9 mouse cellular contexts compared by ENCODE assay signal in genomic region chr11:97422507-97422906, GRCm38 (mm10). TPM values are rescaled to one million over a fixed set of nuclear protein-coding genes. Genes with fewer than 3 reads are reported as not detected.
A peak's percentile ranks its signal among the peaks of the same experiment; 100 is the strongest.
DNase-seq lines count a peak whose midpoint lies in the region; ATAC-seq lines count a peak whose summit lies in the region.
"Had no signal": no experiment of that assay in that cellular context is flagged by ENCODE, and none has a peak within 500 bp of the region (broad histone marks: within the 10 kb centered on the region; RNA-seq: fewer than 3 reads in every experiment).

No protein-coding gene starts in this region.

- H3K36me3 ChIP-seq in heart, embryonic 11.5 days (ENCODE audit: control insufficient read depth, insufficient read depth, low read length), result no peaks in the 10 kb centered on the region
- H3K36me3 ChIP-seq in megakaryocyte, embryonic 14.5 days (replicated peaks; ENCODE audit: low read length), result peaks cover 25% of the 10 kb centered on the region
- H3K36me3 ChIP-seq in hindbrain, embryonic 15.5 days, result no peaks in the 10 kb centered on the region
- no peaks in the 10 kb centered on the region for H3K36me3 ChIP-seq in midbrain, embryonic 16.5 days (ENCODE audit: control insufficient read depth, insufficient read depth, low read length)
- H3K36me3 ChIP-seq: lung, embryonic 15.5 days had no signal

- H3K4me3 ChIP-seq in heart, embryonic 11.5 days (ENCODE audit: low read depth, low read length), result no peak overlapping the region
- H3K4me3 ChIP-seq in megakaryocyte, embryonic 14.5 days (replicated peaks), result peak overlapping the region; percentile 26
- no peak overlapping the region for H3K4me3 ChIP-seq in hindbrain, embryonic 15.5 days
- H3K4me3 ChIP-seq in midbrain, embryonic 16.5 days (ENCODE audit: low read depth, low read length), result no peak overlapping the region
- H3K4me3 ChIP-seq: lung, embryonic 15.5 days had no signal

- peak overlapping the region; percentile 62 for H3K9ac ChIP-seq in heart, embryonic 11.5 days (ENCODE audit: low read depth, low read length)
- H3K9ac ChIP-seq in hindbrain, embryonic 15.5 days, result no peak overlapping the region
- no peak overlapping the region for H3K9ac ChIP-seq in midbrain, embryonic 16.5 days (ENCODE audit: low read depth, low read length)
- H3K9ac ChIP-seq: lung, embryonic 15.5 days had no signal

- H3K27me3 ChIP-seq in heart, embryonic 11.5 days (ENCODE audit: control insufficient read depth, insufficient read depth, low read length), result no peaks in the 10 kb centered on the region
- H3K27me3 ChIP-seq in megakaryocyte, embryonic 14.5 days (replicated peaks), result no peaks in the 10 kb centered on the region
- no peaks in the 10 kb centered on the region for H3K27me3 ChIP-seq in hindbrain, embryonic 15.5 days
- H3K27me3 ChIP-seq in midbrain, embryonic 16.5 days (ENCODE audit: control insufficient read depth, insufficient read depth, low read depth, low read length), result no peaks in the 10 kb centered on the region
- H3K27me3 ChIP-seq: lung, embryonic 15.5 days had no signal

- no peak for DNase-seq in heart, adult 18-20 months
- DNase-seq in ovary, adult 18-20 months (ENCODE audit: low spot score), result no peak
- DNase-seq in embryo, embryonic 10 days (ENCODE audit: low spot score), result no peak

- H3K27ac ChIP-seq in heart, embryonic 11.5 days (ENCODE audit: low read depth, low read length), result peak overlapping the region; percentile 65
- peak overlapping the region; percentile 14; the same call in 1 of the 2 replicates for H3K27ac ChIP-seq in hindbrain, embryonic 15.5 days (replicated peaks)
- 0 out of 2 replicates have a peak overlapping the region, but pooled peaks have one; percentile 34 for H3K27ac ChIP-seq in midbrain, embryonic 16.5 days (ENCODE audit: low read length)
- H3K27ac ChIP-seq: lung, embryonic 15.5 days had no signal

- peaks cover 43% of the 10 kb centered on the region for H3K4me1 ChIP-seq in heart, embryonic 11.5 days (ENCODE audit: control insufficient read depth, insufficient read depth, low read length)
- H3K4me1 ChIP-seq in megakaryocyte, embryonic 14.5 days, result peaks cover 75% of the 10 kb centered on the region
- peaks cover 11% of the 10 kb centered on the region for H3K4me1 ChIP-seq in hindbrain, embryonic 15.5 days (replicated peaks)
- H3K4me1 ChIP-seq in midbrain, embryonic 16.5 days (ENCODE audit: control insufficient read depth, insufficient read depth, low read length), result peaks cover 3% of the 10 kb centered on the region; the same call in 1 of the 2 replicates

- no peak for ATAC-seq in heart, embryonic 11.5 days (replicated peaks; ENCODE audit: insufficient number of reproducible peaks, low FRiP score, low TSS enrichment)
- ATAC-seq in megakaryocyte, adult 5-6 weeks (ENCODE audit: poor library complexity, severe bottlenecking), result no peak
- ATAC-seq in hindbrain, embryonic 15.5 days (ENCODE audit: low FRiP score, low read depth), result no peak
- ATAC-seq in midbrain, embryonic 16.5 days, result no peak

- H3K4me2 ChIP-seq in heart, embryonic 11.5 days, result no peak overlapping the region
- H3K4me2 ChIP-seq in hindbrain, embryonic 15.5 days, result no peak overlapping the region
- H3K4me2 ChIP-seq in midbrain, embryonic 16.5 days (ENCODE audit: low read length), result no peak overlapping the region
- H3K4me2 ChIP-seq: lung, embryonic 15.5 days had no signal

- no peaks in the 10 kb centered on the region for H3K9me3 ChIP-seq in heart, embryonic 11.5 days (replicated peaks; ENCODE audit: control insufficient read depth, low read length)
- H3K9me3 ChIP-seq in megakaryocyte, embryonic 14.5 days, result no peaks in the 10 kb centered on the region
- no peaks in the 10 kb centered on the region for H3K9me3 ChIP-seq in hindbrain, embryonic 15.5 days
- no peaks in the 10 kb centered on the region for H3K9me3 ChIP-seq in midbrain, embryonic 16.5 days (replicated peaks; ENCODE audit: control insufficient read depth, low read length, poor library complexity, severe bottlenecking)
- H3K9me3 ChIP-seq: lung, embryonic 15.5 days had no signal

- 37% methylated on average over 4 of the region's 4 CpGs for WGBS in heart, embryonic 11.5 days (ENCODE audit: insufficient replicate concordance)
- 42% methylated on average over 4 of the region's 4 CpGs for WGBS in hindbrain, embryonic 15.5 days
- 41% methylated on average over 4 of the region's 4 CpGs for WGBS in midbrain, embryonic 16.5 days

RNA-seq across cellular contexts. Expression of gene Arhgap23, which starts 7.2 kb away (rescaled TPM):
- 6.7 and 8.3 TPM in 2 replicates for polyA plus RNA-seq in heart, embryonic 11.5 days (2014; fragmentation: Nextera tagmentation; extraction: Ambion mirVana)
- 10 to 100 TPM; 12.5 to 13.5 TPM for total RNA-seq in heart, adult 18-20 months (2021)
- polyA plus RNA-seq in megakaryocyte, embryonic 14.5 days (2012; ENCODE audit: insufficient read depth, low replicate concordance), result 85.6 and 94.5 TPM in 2 replicates
- 7.7 and 9.8 TPM in 2 replicates for total RNA-seq in megakaryocyte, adult 5-6 weeks (2015)
- 5.8 and 9.4 TPM in 2 replicates for total RNA-seq in megakaryocyte, adult 5-6 weeks (2017)
- polyA plus RNA-seq in hindbrain, embryonic 15.5 days (2015; fragmentation: Nextera tagmentation; extraction: Ambion mirVana), result 9.9 and 10.1 TPM in 2 replicates
- polyA plus RNA-seq in midbrain, embryonic 16.5 days (2015; fragmentation: Nextera tagmentation; extraction: Ambion mirVana), result 8.6 and 9.6 TPM in 2 replicates

Comparison
In these comparisons a context has a peak if more than half of its experiments do, and no peak if none do; other contexts are left out.
1. H3K27ac ChIP-seq: peak in every context shown above with its lines; median percentile 65 in heart, embryonic 11.5 days; 34 in midbrain, embryonic 16.5 days; 14 in hindbrain, embryonic 15.5 days.